Mouse (Mus musculus): Measurements from ENCODE around the gene 1600014C10Rik.

DNA sequence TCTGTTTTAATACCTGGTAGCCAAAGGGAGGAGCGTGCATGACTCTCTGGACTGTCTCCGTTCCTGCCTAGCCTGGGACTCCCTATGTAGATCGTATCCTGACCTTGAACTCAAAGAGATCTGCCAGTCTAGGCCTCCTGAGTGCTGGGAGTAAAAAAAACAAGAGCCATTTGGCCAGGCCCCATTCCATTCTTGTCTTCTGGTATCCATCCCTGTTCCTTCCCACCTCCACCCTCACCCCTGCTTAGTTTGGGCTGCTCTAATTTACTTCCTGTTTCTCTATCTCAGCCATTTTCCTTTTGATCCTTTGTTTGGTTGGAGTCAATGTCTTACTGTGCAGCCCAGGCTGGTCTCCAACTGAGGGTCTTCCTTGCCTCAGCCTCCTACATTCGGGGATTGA lies 59.4 kb downstream of the 1600014C10Rik start:
- TF ChIP-seq POLR2A (IDR thresholded peaks at IDR 0.05; ENCODE audit: borderline replicate concordance, low read depth, low read length): no peak
- no peak for TF ChIP-seq CTCF (IDR thresholded peaks at IDR 0.05; ENCODE audit: low read depth, low read length)

Measured in bone marrow macrophage, adult 2 months (primary cell).